Mouse (Mus musculus): ENCODE data around the gene Mat2b. TPM values are rescaled to one million over a fixed set of nuclear protein-coding genes. Genes with fewer than 3 reads are reported as not detected.

Mat2b gene
- polyA plus RNA-seq, 1 experiment, result 11.1 TPM

- H3K27me3 ChIP-seq (ENCODE audit: control insufficient read depth, insufficient read depth, low read length), result no peaks in the 10 kb centered on the region
- H3K36me3 ChIP-seq (ENCODE audit: control insufficient read depth, insufficient read depth, low read length), result no peaks in the 10 kb centered on the region
- H3K4me1 ChIP-seq (ENCODE audit: control insufficient read depth, insufficient read depth, low read length), result no peaks in the 10 kb centered on the region
- H3K4me3 ChIP-seq (ENCODE audit: control insufficient read depth, low read depth, low read length), result no peak overlapping the region
- H3K27ac ChIP-seq (ENCODE audit: control insufficient read depth, insufficient read depth, low read depth, low read length), result no peak overlapping the region
- TF ChIP-seq CTCF (IDR thresholded peaks at IDR 0.05; ENCODE audit: control insufficient read depth, insufficient read depth, insufficient replicate concordance, low read depth, low read length), result no peak
- TF ChIP-seq POLR2A (IDR thresholded peaks at IDR 0.05; ENCODE audit: control insufficient read depth, low read depth, low read length), result no peak
Observed at GRCm38 (mm10) chr11:40647246-40647645, 47.8 kb downstream of the Mat2b start.

Other genes starting within 250 kb of the Mat2b start
- 5.0 and 6.8 TPM in 2 replicates for gene Hmmr, start 38.2 kb upstream of the Mat2b start, polyA plus RNA-seq (2012; rRNA removed)
- 9.7 and 15.1 TPM in 2 replicates for gene Nudcd2, start 38.5 kb upstream of the Mat2b start, polyA plus RNA-seq (2012; rRNA removed)
- gene Ccng1, start 60.1 kb upstream of the Mat2b start, polyA plus RNA-seq (2012; rRNA removed), result 1.6 and 1.8 TPM in 2 replicates